Mouse (Mus musculus) CH12.LX (cell line): ENCODE measurements around the gene Tirap. TPM values are rescaled to one million over a fixed set of nuclear protein-coding genes. Genes with fewer than 3 reads are reported as not detected.

Experiments used
- DNase-seq: peaks from one replicate; pipeline ENCODE4 v3.0.0-alpha.2; 2013; ENCODE audit errors: extremely low read depth
- H3K27ac ChIP-seq: 2 replicates; pipeline ENCODE4 v1.5.1; 2012; ENCODE audit warnings: low read depth, mild to moderate bottlenecking, control low read depth, moderate library complexity; ENCODE audit not compliant: insufficient read depth
- H3K27me3 ChIP-seq: replicated peaks from 2 replicates; pipeline ENCODE3; 2012; ENCODE audit warnings: inconsistent platforms
- H3K36me3 ChIP-seq, 2 experiments: replicated peaks in 1 of 2; 2 replicates each; pipeline versions ENCODE3 to v1.6.1; 2012; ENCODE audit warnings: inconsistent platforms in 1 of 2, low read length in 1 of 2, mild to moderate bottlenecking in 1 of 2, mixed read lengths in 1 of 2, moderate library complexity in 1 of 2; ENCODE audit not compliant: control insufficient read depth in 1 of 2, insufficient read depth in 1 of 2
- H3K4me1 ChIP-seq, 2 experiments: 2 replicates each; pipeline ENCODE4 v1.6.1; 2012; ENCODE audit warnings: inconsistent platforms in 1 of 2, moderate library complexity in 1 of 2; ENCODE audit not compliant: insufficient read depth in 2 of 2, control insufficient read depth in 1 of 2
- H3K4me2 ChIP-seq: 2 replicates; pipeline ENCODE4 v1.6.1; 2012; ENCODE audit warnings: low read depth, mild to moderate bottlenecking, control low read depth; ENCODE audit not compliant: poor library complexity, insufficient read depth, severe bottlenecking
- H3K4me3 ChIP-seq, 3 experiments: fragments of 150-350 bp in 1 of 3; sonication (generic) in 1 of 3; replicated peaks in 1 of 3; 2 replicates each; pipeline versions ENCODE3 to v1.5.1; 2011 to 2012; ENCODE audit warnings: low read depth in 2 of 3, low read length in 2 of 3, mild to moderate bottlenecking in 2 of 3, moderate library complexity in 2 of 3, control low read depth in 1 of 3, improper control_type of control experiment in 1 of 3, inconsistent platforms in 1 of 3, mixed read lengths in 1 of 3; ENCODE audit not compliant: poor library complexity in 1 of 3
- H3K79me2 ChIP-seq: replicated peaks from 2 replicates; pipeline ENCODE4 v1.6.1; 2012; ENCODE audit warnings: mild to moderate bottlenecking, moderate library complexity; ENCODE audit not compliant: control insufficient read depth, poor library complexity, insufficient read depth, severe bottlenecking; ENCODE audit errors: extremely low read depth
- H3K9ac ChIP-seq: 2 replicates; pipeline ENCODE4 v1.6.1; 2012; ENCODE audit warnings: low read depth, mild to moderate bottlenecking, control low read depth, moderate library complexity; ENCODE audit not compliant: insufficient read depth
- H3K9me3 ChIP-seq: replicated peaks from 2 replicates; pipeline ENCODE3; 2012; ENCODE audit warnings: low read length, inconsistent platforms, mixed read lengths
- BHLHE40 ChIP-seq: IDR thresholded peaks from 2 replicates; pipeline ENCODE4 v1.6.1; 2011; ENCODE audit warnings: mild to moderate bottlenecking, low read depth, low read length, improper control_type of control experiment
- CHD1 ChIP-seq: IDR thresholded peaks from 2 replicates; pipeline ENCODE4 v1.6.1; 2012; ENCODE audit warnings: low read depth, low read length, improper control_type of control experiment, inconsistent platforms
- CHD2 ChIP-seq: IDR thresholded peaks from 2 replicates; pipeline ENCODE4 v1.6.1; 2011; ENCODE audit warnings: low read length, improper control_type of control experiment
- E2F4 ChIP-seq: IDR thresholded peaks from 2 replicates; pipeline ENCODE4 v1.6.1; 2011; ENCODE audit warnings: low read depth, low read length, improper control_type of control experiment; ENCODE audit not compliant: insufficient replicate concordance
- ELF1 ChIP-seq: IDR thresholded peaks from 2 replicates; pipeline ENCODE4 v1.6.1; 2014; ENCODE audit warnings: low read depth, mild to moderate bottlenecking, inconsistent platforms, low read length, improper control_type of control experiment
- ETS1 ChIP-seq: conservative IDR thresholded peaks from 2 replicates; pipeline ENCODE4 v1.6.1; 2012; ENCODE audit warnings: low read depth, mild to moderate bottlenecking, inconsistent platforms, low read length, improper control_type of control experiment, moderate library complexity
- GABPA ChIP-seq: IDR thresholded peaks from 2 replicates; pipeline ENCODE4 v1.6.1; 2012; ENCODE audit warnings: low read depth, low read length, improper control_type of control experiment, inconsistent platforms; ENCODE audit not compliant: insufficient replicate concordance
- IRF4 ChIP-seq: IDR thresholded peaks from 2 replicates; pipeline ENCODE4 v1.6.1; 2014; ENCODE audit warnings: low read depth, mild to moderate bottlenecking, inconsistent platforms, low read length, improper control_type of control experiment
- JUN ChIP-seq: IDR thresholded peaks from 2 replicates; pipeline ENCODE4 v1.6.1; 2011; ENCODE audit warnings: low read depth, mild to moderate bottlenecking, low read length, improper control_type of control experiment, moderate library complexity; ENCODE audit not compliant: insufficient read depth
- MAFK ChIP-seq: IDR thresholded peaks from 2 replicates; pipeline ENCODE4 v1.6.1; 2011; ENCODE audit warnings: low read length, improper control_type of control experiment; ENCODE audit not compliant: insufficient replicate concordance
- MAX ChIP-seq: IDR thresholded peaks from 2 replicates; pipeline ENCODE4 v1.6.1; 2011; ENCODE audit warnings: low read length, improper control_type of control experiment
- MAZ ChIP-seq: IDR thresholded peaks from 2 replicates; pipeline ENCODE4 v1.6.1; 2012; ENCODE audit warnings: low read depth, mild to moderate bottlenecking, inconsistent platforms, low read length, improper control_type of control experiment, moderate library complexity
- MXI1 ChIP-seq: IDR thresholded peaks from 2 replicates; pipeline ENCODE4 v1.6.1; 2011; ENCODE audit warnings: mild to moderate bottlenecking, low read depth, low read length, improper control_type of control experiment
- MYC ChIP-seq: IDR thresholded peaks from 2 replicates; pipeline ENCODE4 v1.6.1; 2011; ENCODE audit warnings: low read depth, mild to moderate bottlenecking, improper control_type of control experiment, low read length
- NELFE ChIP-seq: IDR thresholded peaks from 2 replicates; pipeline ENCODE4 v1.6.1; 2011; ENCODE audit warnings: low read depth, low read length, improper control_type of control experiment
- NRF1 ChIP-seq: IDR thresholded peaks from 2 replicates; pipeline ENCODE4 v1.6.1; 2014; ENCODE audit warnings: low read depth, mild to moderate bottlenecking, inconsistent platforms, low read length, improper control_type of control experiment, moderate library complexity
- RCOR1 ChIP-seq: conservative IDR thresholded peaks from 2 replicates; pipeline ENCODE4 v1.6.1; 2012; ENCODE audit warnings: low read depth, mild to moderate bottlenecking, inconsistent platforms, low read length, improper control_type of control experiment
- SIN3A ChIP-seq: IDR thresholded peaks from 2 replicates; pipeline ENCODE4 v1.6.1; 2012; ENCODE audit warnings: low read length, improper control_type of control experiment, inconsistent platforms
- TBP ChIP-seq: conservative IDR thresholded peaks from 2 replicates; pipeline ENCODE4 v1.6.1; 2011; ENCODE audit warnings: low read depth, low read length, improper control_type of control experiment
- TCF12 ChIP-seq: IDR thresholded peaks from 2 replicates; pipeline ENCODE4 v1.6.1; 2014; ENCODE audit warnings: low read depth, mild to moderate bottlenecking, inconsistent platforms, low read length, improper control_type of control experiment
- UBTF ChIP-seq: IDR thresholded peaks from 2 replicates; pipeline ENCODE4 v1.6.1; 2012; ENCODE audit warnings: low read depth, mild to moderate bottlenecking, inconsistent platforms, low read length, improper control_type of control experiment, moderate library complexity
- USF1 ChIP-seq: IDR thresholded peaks from 2 replicates; pipeline ENCODE4 v1.6.1; 2014; ENCODE audit warnings: low read depth, mild to moderate bottlenecking, inconsistent platforms, low read length, improper control_type of control experiment
- ZC3H11A ChIP-seq: IDR thresholded peaks from 2 replicates; pipeline ENCODE4 v1.6.1; 2012; ENCODE audit warnings: low read depth, mild to moderate bottlenecking, inconsistent platforms, low read length, improper control_type of control experiment
- ZKSCAN1 ChIP-seq: IDR thresholded peaks from 2 replicates; pipeline ENCODE4 v1.6.1; 2012; ENCODE audit warnings: low read depth, inconsistent platforms, low read length, improper control_type of control experiment, borderline replicate concordance
- ZMIZ1 ChIP-seq: IDR thresholded peaks from 2 replicates; pipeline ENCODE4 v1.6.1; 2012; ENCODE audit warnings: low read depth, mild to moderate bottlenecking, inconsistent platforms, low read length, improper control_type of control experiment
- ZNF384 ChIP-seq: IDR thresholded peaks from 2 replicates; pipeline ENCODE4 v1.6.1; 2012; ENCODE audit warnings: low read depth, low read length, improper control_type of control experiment, inconsistent platforms
- dilution Hi-C: fragments of 300-500 bp; cut with MboI; formaldehyde crosslinking; loops from 2 replicates; pipeline ENCODE4 v1.14.3; 2020; ENCODE audit warnings: low sequenced_read_pairs; ENCODE audit not compliant: extremely low pct_unique_long_range_greater_than_20kb, extremely low pct_ligation_motif_present
- in situ Hi-C: fragments of 300-500 bp; cut with MboI; formaldehyde crosslinking; loops from 3 replicates; pipeline ENCODE4 v1.14.3; 2019; ENCODE audit warnings: low sequenced_read_pairs, low pct_ligation_motif_present, low pct_unique_long_range_greater_than_20kb, mixed read lengths
- polyA plus RNA-seq: library from polyadenylated mRNA; unstranded; fragments of >175 nt; gene quantifications from 2 replicates; pipeline ENCODE4 v1.2.1, GENCODE M21; 2012; ENCODE audit warnings: low read depth; ENCODE audit not compliant: insufficient read length
- total RNA-seq, 2 experiments: library from RNA; depleted of rRNA; stranded (reverse); fragments of 300-350 nt in 1 of 2; fragments of >200 nt in 1 of 2; gene quantifications; 2 replicates each; pipeline ENCODE4 v1.2.3; 2012 to 2014

Tirap gene
- total and polyA plus RNA-seq, 3 experiments: 10.5 to 18.7 (median 14.2) TPM

GRCm38 (mm10) chr9:35211573-35212511, 11.8 kb upstream of the Tirap start:
- Histone ChIP-seq H3K27ac (peak overlapping the region; percentile 54), H3K9me3 (peaks cover 4% of the 10 kb centered on the region), H3K4me3 (peak overlapping the region; percentile 95 to 99 (median 96)), H3K36me3 (peaks cover 61 to 73% of the 10 kb centered on the region in 2 experiments), H3K4me1 (peaks cover 5 to 24% of the 10 kb centered on the region in 2 experiments; a peak in 3 of 4 replicates), H3K79me2 (peaks cover 23% of the 10 kb centered on the region), H3K9ac (peak overlapping the region; percentile 97), H3K27me3 (no peaks in the 10 kb centered on the region), H3K4me2 (peak overlapping the region; percentile 79)
- dilution Hi-C loops (no loop called here), in situ Hi-C loops (no loop called here)
- TF ChIP-seq MYC (peak; percentile 86; the same call in 1 of the 2 replicates), MXI1 (peak; percentile 89), MAX (peak; percentile 88), RCOR1 (no peak), CHD2 (no peak), CHD1 (0 out of 2 replicates have a peak, but pooled peaks have one; percentile 38), SIN3A (peak; percentile 91), ZKSCAN1 (no peak)
- DNase-seq: peak; percentile 29

DNA sequence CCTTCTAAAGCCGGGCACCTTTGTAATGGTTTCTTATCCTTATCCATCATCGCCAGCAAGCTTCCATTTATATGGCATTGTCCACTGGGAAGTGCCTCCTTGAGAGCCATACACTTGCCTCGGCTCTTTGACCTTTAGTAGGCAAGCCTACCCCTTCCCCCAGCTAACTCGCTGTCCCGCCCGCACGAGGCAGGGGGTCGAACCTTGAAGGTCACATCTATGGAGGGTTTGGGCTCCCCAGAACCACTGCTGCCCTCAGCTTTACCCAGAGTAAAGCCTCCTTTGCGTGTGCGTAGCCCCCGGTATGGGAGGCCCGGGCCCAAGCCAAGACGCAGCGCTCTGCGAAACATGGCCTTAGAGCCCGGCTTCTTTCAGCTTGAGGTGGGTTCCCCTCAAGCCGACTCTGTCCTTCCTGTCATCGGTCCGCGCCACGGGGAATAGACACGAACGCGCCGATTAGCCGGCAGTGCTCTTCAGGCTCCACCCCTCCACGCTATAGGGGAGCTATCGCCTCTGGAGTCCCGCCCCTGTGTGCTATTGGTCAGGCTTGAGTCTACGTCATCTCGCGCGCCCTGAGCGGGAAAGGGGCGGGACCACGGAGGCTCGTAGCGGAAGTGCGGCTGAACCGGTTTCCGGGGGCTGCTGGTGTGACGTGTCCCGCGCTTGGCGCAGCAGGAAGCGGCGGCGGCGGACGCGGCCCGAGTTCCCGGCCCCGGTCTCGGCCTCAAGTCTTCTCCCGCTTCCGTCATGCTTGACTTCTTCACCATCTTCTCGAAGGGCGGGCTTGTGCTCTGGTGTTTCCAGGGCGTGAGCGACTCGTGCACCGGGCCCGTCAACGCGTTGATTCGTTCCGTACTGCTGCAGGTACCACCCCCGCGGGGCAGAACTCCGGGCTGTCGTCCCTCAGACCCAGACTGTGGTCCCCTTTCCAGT, 10.7 kb upstream of the Tirap start, which contains the start of gene Foxred1:
TSS of gene Foxred1 (minus strand) at position 514 of the 933 bp plus-strand sequence.
- in situ Hi-C loops: no loop called here
- H3K27me3 ChIP-seq: no peaks in the 10 kb centered on the region
- peaks cover 62 to 78% of the 10 kb centered on the region in 2 experiments for H3K36me3 ChIP-seq
- peaks cover 5 to 24% of the 10 kb centered on the region in 2 experiments; a peak in 3 of 4 replicates for H3K4me1 ChIP-seq
- H3K79me2 ChIP-seq: peaks cover 23% of the 10 kb centered on the region
- dilution Hi-C loops: no loop called here
- H3K4me3 ChIP-seq: peak within 1 kb of the TSS; percentile 95 to 99 (median 96)
- peak within 1 kb of the TSS; percentile 93 for H3K4me2 ChIP-seq
- peak within 1 kb of the TSS; percentile 54 for H3K27ac ChIP-seq
- H3K9me3 ChIP-seq: peaks cover 8% of the 10 kb centered on the region
- H3K9ac ChIP-seq: peak within 1 kb of the TSS; percentile 97
- DNase-seq: peak; percentile 99
- TF ChIP-seq UBTF: peak; percentile 37; the same call in 1 of the 2 replicates
- peak; percentile 98 for TF ChIP-seq MAZ
- peak; percentile 46; the same call in 1 of the 2 replicates for TF ChIP-seq NRF1
- peak; percentile 48; the same call in 1 of the 2 replicates for TF ChIP-seq ETS1
- peak; percentile 86 for TF ChIP-seq ZMIZ1
- peak; percentile 11; the same call in 1 of the 2 replicates for TF ChIP-seq ZNF384
- peak; percentile 94 for TF ChIP-seq E2F4
- no peak for TF ChIP-seq USF1
- TF ChIP-seq MAFK: no peak
- TF ChIP-seq CHD1: peak; percentile 76; the same call in 1 of the 2 replicates
- TF ChIP-seq TBP: peak; percentile 79; the same call in 1 of the 2 replicates
- peak; percentile 67 for TF ChIP-seq MXI1
- peak; percentile 20; the same call in 1 of the 2 replicates for TF ChIP-seq GABPA
- peak; percentile 84 for TF ChIP-seq IRF4
- TF ChIP-seq ELF1: peak; percentile 96
- TF ChIP-seq BHLHE40: peak; percentile 49; the same call in 1 of the 2 replicates
- TF ChIP-seq TCF12: peak; percentile 81
- TF ChIP-seq ZC3H11A: no peak
- TF ChIP-seq SIN3A: peak; percentile 63
- peak; percentile 92 for TF ChIP-seq NELFE
- TF ChIP-seq JUN: no peak
